Mouse (Mus musculus): ENCODE results near the gene Kif26b.

The Kif26b gene

DNA sequence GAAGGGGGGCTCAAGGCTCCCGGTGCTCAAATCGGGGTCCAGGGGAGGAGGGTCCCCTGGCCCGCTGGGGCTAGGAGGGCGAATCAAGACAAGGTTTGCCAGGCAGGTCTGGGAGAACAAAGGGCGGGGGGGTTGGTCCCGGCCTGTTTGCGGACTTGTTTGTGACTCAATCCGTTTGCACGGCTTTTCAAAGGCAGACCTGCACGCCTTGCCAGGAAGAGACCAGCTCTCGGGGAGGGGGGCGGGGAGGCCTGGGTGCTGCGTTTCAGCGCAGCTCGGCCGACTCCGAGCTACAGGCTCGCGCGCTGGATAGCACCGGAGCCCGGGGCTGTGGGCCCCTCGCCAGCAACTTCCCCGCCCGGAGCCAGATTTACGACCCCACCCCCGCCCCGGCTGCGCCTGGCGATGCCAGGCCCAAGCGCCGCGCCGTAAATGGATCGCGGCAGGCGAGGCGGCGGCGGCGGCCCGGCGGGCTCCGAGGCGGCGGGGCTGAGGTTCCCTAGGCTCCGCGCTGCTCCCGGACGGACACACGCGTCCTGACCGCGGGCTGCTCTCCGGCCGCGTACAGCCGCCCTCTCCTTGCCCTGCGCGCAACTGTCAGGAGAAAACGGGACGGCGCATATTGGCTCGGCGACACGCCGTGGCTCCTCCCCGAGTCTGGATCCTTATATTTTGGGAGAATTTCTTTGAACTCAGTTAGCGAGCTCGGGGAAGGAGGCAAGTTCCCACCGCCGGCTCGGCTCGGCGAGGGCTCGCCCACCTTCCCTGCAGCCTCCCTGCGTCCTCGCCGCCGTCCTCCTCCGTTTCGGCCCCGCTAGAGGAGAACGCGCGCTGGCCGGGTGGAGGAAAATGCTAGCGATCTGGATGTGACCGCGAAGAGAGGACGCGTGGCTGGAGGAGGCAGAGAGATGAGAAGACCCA is at the start of gene Kif26b:
Gene Kif26b, plus strand, starts transcription at position 695 of the 921 bp plus-strand sequence.
- DNase-seq (ENCODE audit: low spot score), result peak; percentile 46

- no peak for DNase-seq (ENCODE audit: low spot score)
Observed at GRCm38 (mm10) chr1:178483854-178484253, 45.1 kb upstream of the Kif26b start.

DNA sequence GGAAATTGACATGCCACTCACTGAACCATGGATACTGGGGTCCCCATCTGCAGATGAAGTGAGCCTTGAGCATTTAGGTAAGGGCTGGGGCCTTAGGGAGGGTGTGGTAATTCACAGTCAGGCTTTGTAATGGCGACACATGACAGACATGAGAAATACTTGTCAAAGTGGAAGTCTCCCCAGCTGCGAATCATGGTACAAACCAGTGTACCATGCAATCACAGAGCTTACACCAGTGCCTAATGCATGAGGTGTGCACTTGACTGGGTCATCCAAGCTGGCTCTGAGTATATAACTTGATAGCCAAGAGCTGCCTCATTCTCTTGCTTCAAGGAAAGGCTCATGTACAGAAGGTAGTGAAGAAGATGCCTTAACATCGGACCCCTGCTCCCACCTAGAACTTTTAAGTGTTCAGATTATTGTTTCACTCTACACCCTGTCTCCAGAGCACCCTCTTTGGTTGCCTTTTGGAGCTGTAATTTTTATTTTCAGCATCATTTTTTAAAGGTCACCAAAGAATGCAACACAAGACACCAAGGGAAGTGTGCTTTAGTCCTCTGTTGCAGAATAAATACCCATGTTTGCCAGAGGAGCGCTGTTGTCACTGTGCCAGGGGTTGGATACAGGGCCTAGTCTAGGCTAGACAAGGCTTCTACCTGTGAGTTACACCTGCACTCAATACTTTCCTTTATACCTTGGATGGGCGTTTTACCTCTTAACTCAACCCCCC is 43.6 kb upstream of the Kif26b start:
- DNase-seq (ENCODE audit: low spot score), result no peak

- DNase-seq (ENCODE audit: low spot score), result no peak
Observed at GRCm38 (mm10) chr1:178485868-178486220, 43.1 kb upstream of the Kif26b start.

DNA sequence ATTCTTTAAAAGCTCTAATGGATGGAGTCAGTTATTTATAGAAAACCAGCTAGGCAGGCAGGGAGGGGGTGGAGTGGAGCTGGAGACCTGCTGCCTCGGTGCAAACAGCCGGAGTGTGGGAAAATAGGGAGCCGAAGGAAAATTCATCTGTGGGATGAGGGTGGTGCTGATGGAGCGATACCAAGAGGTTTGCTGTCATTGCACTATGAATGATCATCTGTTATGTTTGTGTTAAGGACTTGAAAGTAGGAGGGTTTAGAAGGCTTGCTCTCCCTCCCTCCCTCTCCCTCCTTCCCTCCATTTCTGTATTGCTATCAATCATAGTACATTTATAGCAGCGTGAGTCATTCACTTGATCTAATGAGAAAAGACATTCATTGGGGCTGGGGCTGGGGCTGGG is 42.1 kb upstream of the Kif26b start:
- DNase-seq (ENCODE audit: low spot score), result no peak

- DNase-seq (ENCODE audit: low spot score), result no peak
Observed at GRCm38 (mm10) chr1:178489127-178489526, 39.8 kb upstream of the Kif26b start.

GRCm38 (mm10) chr1:178491733-178492132 is 37.2 kb upstream of the Kif26b start:
- DNase-seq (ENCODE audit: low spot score), result no peak

GRCm38 (mm10) chr1:178492493-178492892 is 36.4 kb upstream of the Kif26b start:
- DNase-seq (ENCODE audit: low spot score), result no peak

DNA sequence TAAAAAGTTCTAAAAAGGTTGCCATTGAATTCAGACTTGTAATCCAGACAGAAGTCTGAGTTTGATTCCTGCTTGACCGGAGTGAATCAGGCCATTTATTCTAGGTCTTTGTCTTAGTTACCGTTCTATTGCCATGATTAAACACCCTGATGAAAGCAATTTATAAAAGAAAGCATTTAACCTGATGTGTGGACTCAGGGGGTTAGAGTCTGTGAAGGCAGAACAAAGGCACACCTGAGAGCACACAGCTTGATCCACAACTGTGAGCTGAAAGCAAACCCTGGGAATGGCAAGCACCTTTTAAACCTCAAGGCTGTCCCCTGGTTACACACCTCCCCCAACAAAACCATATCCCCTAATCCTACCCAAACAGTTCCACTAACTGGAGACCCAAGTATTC is 32.7 kb upstream of the Kif26b start:
- DNase-seq (ENCODE audit: low spot score), result no peak

GRCm38 (mm10) chr1:178496841-178497240 is 32.1 kb upstream of the Kif26b start:
- DNase-seq (ENCODE audit: low spot score), result no peak

- DNase-seq (ENCODE audit: low spot score), result no peak
Observed at GRCm38 (mm10) chr1:178506938-178507337, 22.0 kb upstream of the Kif26b start.

DNA sequence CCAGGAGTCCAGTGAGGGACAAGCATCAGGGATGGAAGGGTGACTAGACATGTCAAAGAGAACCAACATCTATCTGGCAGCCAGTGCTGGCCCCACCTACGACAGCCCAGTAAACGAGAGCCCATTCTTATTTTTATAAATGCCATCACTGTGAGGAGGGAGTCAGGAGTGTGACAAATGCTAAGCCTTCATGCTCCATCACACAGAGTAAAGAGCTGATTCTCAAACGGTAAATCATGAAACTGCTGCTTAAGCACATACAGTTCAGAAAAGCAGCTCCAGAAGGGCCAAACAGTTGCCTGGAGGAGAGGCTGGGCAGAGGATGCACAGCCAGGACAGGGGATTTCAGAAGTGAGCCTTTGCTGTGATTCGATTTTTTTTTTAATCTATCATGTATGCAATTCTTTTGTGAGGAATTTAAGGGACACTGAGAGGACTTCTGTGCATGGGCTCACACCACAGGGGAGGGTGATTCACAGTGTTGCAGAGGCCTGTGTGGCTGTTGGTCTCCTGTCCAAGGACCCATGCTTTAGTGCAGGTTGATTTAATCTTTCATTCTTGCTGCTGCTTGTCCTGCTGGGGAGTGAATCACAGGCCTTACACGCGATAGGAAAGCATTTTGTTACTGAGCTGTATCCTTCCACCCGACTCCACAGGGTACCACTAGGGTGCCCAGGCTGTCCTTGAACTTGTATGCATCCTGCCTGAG is 16.4 kb upstream of the Kif26b start:
- DNase-seq (ENCODE audit: low spot score), result no peak

- no peak for DNase-seq (ENCODE audit: low spot score)
Observed at GRCm38 (mm10) chr1:178513954-178514353, 15.0 kb upstream of the Kif26b start.

- DNase-seq (ENCODE audit: low spot score), result no peak
Observed at GRCm38 (mm10) chr1:178515839-178516238, 13.1 kb upstream of the Kif26b start.

- DNase-seq (ENCODE audit: low spot score), result no peak
Observed at GRCm38 (mm10) chr1:178522389-178522788, 6.5 kb upstream of the Kif26b start.

DNA sequence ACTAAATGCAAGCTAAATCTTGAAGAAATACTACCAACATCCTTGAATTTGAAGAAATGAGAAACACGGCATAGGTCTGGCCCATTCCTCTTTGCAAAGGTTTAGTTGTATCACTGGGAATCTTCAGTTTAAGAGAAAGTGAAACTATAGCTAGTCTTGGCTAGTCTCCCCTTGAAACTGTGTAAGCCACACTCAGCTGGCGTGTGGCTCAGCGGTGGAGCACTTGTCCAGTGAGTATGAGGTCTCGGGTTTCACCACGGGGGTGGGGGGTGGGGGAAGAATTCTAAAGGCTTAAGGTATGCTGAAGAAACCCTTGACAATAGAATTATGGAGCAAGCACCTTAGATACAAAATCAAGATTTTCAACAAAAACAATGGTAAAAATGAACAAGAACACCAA is 5.8 kb upstream of the Kif26b start:
- no peak for DNase-seq (ENCODE audit: low spot score)

GRCm38 (mm10) chr1:178527185-178527546 is 1.8 kb upstream of the Kif26b start:
- DNase-seq (ENCODE audit: low spot score), result peak; percentile 62

GRCm38 (mm10) chr1:178527547-178528361 is 1.2 kb upstream of the Kif26b start:
- DNase-seq (ENCODE audit: low spot score), result peak; percentile 9

DNA sequence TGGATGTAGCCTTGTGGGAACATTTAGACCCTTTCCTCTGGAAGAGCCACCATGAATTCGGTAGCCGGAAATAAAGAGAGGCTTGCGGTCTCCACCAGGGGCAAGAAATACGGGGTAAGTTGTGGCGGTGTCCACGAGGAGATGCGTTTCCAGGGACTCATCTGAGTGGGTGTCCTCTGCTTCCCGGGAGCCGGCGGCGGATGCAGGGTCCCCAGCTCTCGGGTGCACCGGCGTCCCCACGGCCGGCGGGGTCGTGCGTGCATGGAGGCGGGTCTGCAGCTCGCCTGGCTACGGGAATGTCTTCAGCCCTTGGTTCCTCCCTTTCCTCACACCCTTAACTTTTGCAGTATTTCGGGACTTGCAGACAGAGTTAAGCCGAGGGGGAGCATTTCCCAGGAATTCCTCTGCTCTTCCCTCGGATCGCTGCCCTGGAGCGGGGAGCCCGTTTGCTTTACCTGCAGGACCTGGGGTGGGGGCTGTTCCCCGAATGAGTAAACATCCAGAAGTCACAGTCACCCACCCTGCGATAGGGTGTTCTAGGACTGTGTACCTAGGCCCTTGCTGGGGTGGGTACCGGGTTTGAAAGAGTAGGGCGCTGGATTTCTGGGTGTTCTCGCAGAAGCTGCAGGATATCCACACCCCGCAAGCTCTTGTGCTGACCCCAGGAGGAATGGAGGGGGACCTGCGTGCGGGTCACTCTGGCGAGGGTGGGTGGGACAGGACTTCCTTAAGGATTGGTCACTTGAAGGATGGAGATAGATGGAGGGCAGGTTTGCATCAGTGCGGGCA is 781 bp downstream of the Kif26b start:
- DNase-seq (ENCODE audit: low spot score), result peak; percentile 18

GRCm38 (mm10) chr1:178530301-178531078 is 1.6 kb downstream of the Kif26b start:
- DNase-seq (ENCODE audit: low spot score), result peak; percentile 79
